Mouse (Mus musculus) subcutaneous adipose tissue, adult 2 months (tissue): ENCODE measurements around the gene Gm5861. TPM values are rescaled to one million over a fixed set of nuclear protein-coding genes. Genes with fewer than 3 reads are reported as not detected.

Source experiments
- polyA plus RNA-seq: library from polyadenylated mRNA; depleted of rRNA; stranded (reverse); fragments of >200 nt; gene quantifications from 2 replicates; pipeline ENCODE4 v1.2.3, GENCODE M21; 2012; ENCODE audit warnings: low replicate concordance; rRNA removed

Gm5861 gene
- not detected in 2 replicates for polyA plus RNA-seq

GRCm38 (mm10) chr5:11182772-11183171 is at the start of gene Gm5861:
TSS of gene Gm5861 (plus strand) at chr5:11183072.

Other genes starting within 250 kb of the Gm5861 start
- not detected in 2 replicates for gene Gm8871, start 235.3 kb upstream of the Gm5861 start, polyA plus RNA-seq
- gene Gm8857, start 235.3 kb upstream of the Gm5861 start, polyA plus RNA-seq, result not detected in 2 replicates
- gene Gm8879, start 55.4 kb upstream of the Gm5861 start, polyA plus RNA-seq, result not detected in 2 replicates
- not detected in 2 replicates for gene Gm8890, start 73.0 kb downstream of the Gm5861 start, polyA plus RNA-seq
- not detected in 2 replicates for gene Speer1, start 158.4 kb downstream of the Gm5861 start, polyA plus RNA-seq
- gene Gm8897, start 233.3 kb downstream of the Gm5861 start, polyA plus RNA-seq, result not detected in 2 replicates